Mouse (Mus musculus) hindbrain, embryonic 12.5 days (tissue): ENCODE results near the gene Usp29. TPM values are rescaled to one million over a fixed set of nuclear protein-coding genes. Genes with fewer than 3 reads are reported as not detected.

Experiments used
- ATAC-seq: fragments of 200-750 bp; cut with Nextera tagmentation; 2 replicates; pipeline ENCODE4 v1.8.0; 2017; ENCODE audit warnings: moderate TSS enrichment; ENCODE audit not compliant: low FRiP score
- H3K27ac ChIP-seq: fragments of 300-500 bp; sonication (generic); 2 replicates; pipeline ENCODE4 v1.5.1; 2016; ENCODE audit warnings: mild to moderate bottlenecking
- H3K27me3 ChIP-seq: fragments of 300-500 bp; sonication (generic); 2 replicates; pipeline ENCODE4 v1.6.1; 2016; ENCODE audit warnings: mild to moderate bottlenecking
- H3K36me3 ChIP-seq: fragments of 300-500 bp; sonication (generic); 2 replicates; pipeline ENCODE4 v1.6.1; 2016; ENCODE audit warnings: mild to moderate bottlenecking
- H3K4me1 ChIP-seq: fragments of 300-500 bp; sonication (generic); 2 replicates; pipeline ENCODE4 v1.6.1; 2016
- H3K4me2 ChIP-seq: fragments of 300-500 bp; sonication (generic); replicated peaks from 2 replicates; pipeline ENCODE4 v1.6.1; 2016; ENCODE audit warnings: mild to moderate bottlenecking
- H3K4me3 ChIP-seq: fragments of 300-500 bp; sonication (generic); 2 replicates; pipeline ENCODE4 v1.5.1; 2016; ENCODE audit warnings: mild to moderate bottlenecking
- H3K9ac ChIP-seq: fragments of 300-500 bp; sonication (generic); 2 replicates; pipeline ENCODE4 v1.6.1; 2016; ENCODE audit warnings: mild to moderate bottlenecking, moderate library complexity
- H3K9me3 ChIP-seq: fragments of 300-500 bp; sonication (generic); replicated peaks from 2 replicates; pipeline ENCODE4 v1.6.1; 2016; ENCODE audit warnings: mild to moderate bottlenecking
- WGBS: fragments of 180-500 bp; shearing (Covaris S2); methylation state at CpG from one replicate; pipeline ENCODE4 v1.1.7; 2016; 5-methylcytosine and 5-hydroxymethylcytosine counted together
- polyA plus RNA-seq: library from polyadenylated mRNA; unstranded; fragments of >200 nt; fragmentation: Nextera tagmentation; extraction: Ambion mirVana; gene quantifications from 2 replicates; pipeline ENCODE4 v1.2.1, GENCODE M21; 2016

Usp29 gene
- polyA plus RNA-seq, 1 experiment from 2014 or later, result 20.3 TPM

DNA sequence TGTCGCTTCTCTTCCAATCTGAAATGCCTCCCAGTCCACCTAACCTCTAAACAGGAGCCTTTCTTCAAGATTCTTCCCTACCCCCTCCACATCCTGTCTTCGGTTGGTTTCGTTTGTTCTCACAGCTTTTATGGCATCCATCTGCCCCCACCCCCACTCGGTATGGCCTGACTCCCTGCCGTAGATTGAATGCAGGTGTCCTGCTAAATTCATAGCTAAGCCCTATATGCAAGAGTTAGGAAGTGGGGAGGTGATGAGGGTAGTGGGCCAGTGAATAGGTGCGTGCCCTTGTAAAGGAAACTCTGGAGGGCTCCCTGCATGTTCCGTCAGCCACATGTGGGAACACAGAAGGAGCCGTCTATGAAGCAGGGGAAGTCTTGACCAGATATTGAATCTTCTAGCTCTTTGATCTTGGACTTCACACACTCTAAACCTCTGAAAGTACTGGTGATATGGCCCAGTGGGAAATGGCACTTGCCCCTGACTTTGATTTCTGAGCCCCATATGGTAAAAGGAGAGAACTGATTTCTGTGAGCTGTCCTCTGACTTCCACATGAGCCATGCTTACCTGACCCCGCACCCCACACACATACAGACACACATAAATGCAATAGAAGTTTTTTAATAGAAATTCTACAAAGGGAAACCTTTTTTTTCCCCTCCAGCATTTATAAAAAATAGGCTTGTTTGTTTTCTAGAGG lies 68.9 kb downstream of the Usp29 start:
- H3K36me3 ChIP-seq, result no peaks in the 10 kb centered on the region
- no peak overlapping the region for H3K4me2 ChIP-seq
- H3K9me3 ChIP-seq, result no peaks in the 10 kb centered on the region
- WGBS, result 54% methylated on average over 9 of the region's 9 CpGs
- ATAC-seq, result no peak
- H3K4me3 ChIP-seq, result no peak overlapping the region
- H3K27ac ChIP-seq, result no peak overlapping the region
- no peaks in the 10 kb centered on the region for H3K27me3 ChIP-seq
- peaks cover 7% of the 10 kb centered on the region for H3K4me1 ChIP-seq
- H3K9ac ChIP-seq, result no peak overlapping the region

DNA sequence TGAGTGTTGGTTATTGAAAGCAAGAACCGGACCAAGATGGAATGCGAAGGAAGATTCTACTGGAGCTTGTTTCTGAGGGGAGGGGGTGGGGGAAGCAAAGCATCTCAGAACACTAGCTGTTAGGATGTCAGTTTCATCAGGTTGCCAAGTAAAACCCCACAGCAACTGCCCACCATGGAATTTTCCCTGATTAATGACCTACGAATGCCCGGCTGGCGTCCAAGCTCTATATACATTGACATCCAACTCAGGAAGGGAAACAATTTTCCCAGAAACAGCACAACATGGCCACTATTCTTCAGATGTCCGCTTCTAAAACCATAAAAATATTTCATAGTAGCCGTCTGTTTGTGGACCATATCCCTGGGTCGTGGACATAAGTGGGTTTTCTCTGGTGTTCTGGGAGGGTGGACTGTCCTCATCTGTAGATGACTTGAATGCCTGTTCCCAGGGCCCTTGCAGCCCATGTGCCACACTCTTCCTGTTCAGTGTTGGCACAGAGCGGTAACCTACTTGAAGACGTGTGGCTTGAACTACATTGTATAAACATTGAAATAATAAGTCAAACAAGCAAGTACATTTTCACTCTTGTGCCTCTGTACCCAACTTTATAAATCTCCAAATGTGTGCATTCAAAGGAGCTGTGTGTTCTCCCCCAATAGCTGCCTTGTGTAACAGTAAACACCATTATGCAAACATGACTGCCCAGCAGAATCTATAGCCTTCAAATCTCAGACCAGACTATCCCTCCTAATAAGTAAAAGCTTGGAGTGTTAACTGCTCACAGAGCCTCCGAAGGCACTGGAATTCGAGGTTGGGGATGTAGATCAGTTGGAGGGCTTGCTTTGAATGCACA lies 70.4 kb downstream of the Usp29 start:
- H3K27me3 ChIP-seq, result no peaks in the 10 kb centered on the region
- WGBS, result 79% methylated on average over 12 of the region's 12 CpGs
- peaks cover 7% of the 10 kb centered on the region for H3K4me1 ChIP-seq
- 0 out of 2 replicates have a peak overlapping the region, but pooled peaks have one; percentile 23 for H3K27ac ChIP-seq
- no peaks in the 10 kb centered on the region for H3K9me3 ChIP-seq
- no peaks in the 10 kb centered on the region for H3K36me3 ChIP-seq
- no peak overlapping the region for H3K4me3 ChIP-seq
- H3K9ac ChIP-seq, result no peak overlapping the region
- ATAC-seq, result no peak
- H3K4me2 ChIP-seq, result no peak overlapping the region

DNA sequence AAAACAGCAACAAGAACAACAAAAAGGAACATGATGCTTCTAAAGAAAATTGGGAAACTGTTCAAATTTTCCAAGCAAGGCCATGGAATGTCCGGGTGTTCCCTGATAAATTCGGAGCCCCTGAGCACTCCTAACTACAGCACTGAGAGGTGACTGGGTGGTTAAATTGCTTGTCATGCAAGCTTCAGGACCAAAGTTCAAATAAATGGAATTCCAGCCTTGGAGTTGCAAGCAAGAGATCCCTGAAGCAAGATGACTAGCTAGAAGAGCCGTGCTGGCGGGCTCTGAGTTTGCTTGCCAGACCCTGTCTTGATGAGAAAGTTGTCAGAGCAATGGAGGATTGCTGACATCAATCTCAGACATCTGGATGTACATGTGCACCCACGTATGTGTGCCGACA lies 71.3 kb downstream of the Usp29 start:
- Histone ChIP-seq H3K4me3 (no peak overlapping the region), H3K9ac (no peak overlapping the region), H3K36me3 (no peaks in the 10 kb centered on the region), H3K27ac (no peak overlapping the region), H3K4me2 (no peak overlapping the region), H3K9me3 (no peaks in the 10 kb centered on the region), H3K27me3 (no peaks in the 10 kb centered on the region), H3K4me1 (peaks cover 7% of the 10 kb centered on the region)
- no peak for ATAC-seq
- 73% methylated on average over 6 of the region's 6 CpGs for WGBS

DNA sequence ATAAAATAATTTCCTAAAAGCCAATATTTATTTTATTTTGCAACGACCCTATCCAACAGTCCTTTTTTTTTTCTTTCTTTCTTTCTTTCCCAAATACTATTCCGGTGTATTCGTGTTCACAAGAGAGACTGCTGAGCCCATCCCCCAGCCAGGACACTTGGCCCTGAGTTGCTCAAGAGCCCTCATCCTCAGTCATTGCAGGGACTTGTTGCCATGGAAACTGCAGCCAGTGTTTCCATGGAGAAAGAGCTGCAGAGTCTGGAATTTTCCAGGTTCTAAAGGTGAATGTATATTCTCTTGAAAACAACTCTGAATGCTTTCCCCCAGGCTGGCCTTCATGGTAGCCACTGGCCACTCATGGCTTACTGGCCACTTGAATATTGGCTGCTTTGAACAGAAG lies 80.2 kb downstream of the Usp29 start:
- Histone ChIP-seq H3K4me1 (peaks cover 12% of the 10 kb centered on the region), H3K9me3 (no peaks in the 10 kb centered on the region), H3K4me3 (no peak overlapping the region), H3K36me3 (no peaks in the 10 kb centered on the region), H3K27ac (no peak overlapping the region), H3K27me3 (no peaks in the 10 kb centered on the region), H3K9ac (no peak overlapping the region), H3K4me2 (no peak overlapping the region)
- 26% methylated on average over 3 of the region's 3 CpGs for WGBS
- ATAC-seq, result peak; percentile 89

DNA sequence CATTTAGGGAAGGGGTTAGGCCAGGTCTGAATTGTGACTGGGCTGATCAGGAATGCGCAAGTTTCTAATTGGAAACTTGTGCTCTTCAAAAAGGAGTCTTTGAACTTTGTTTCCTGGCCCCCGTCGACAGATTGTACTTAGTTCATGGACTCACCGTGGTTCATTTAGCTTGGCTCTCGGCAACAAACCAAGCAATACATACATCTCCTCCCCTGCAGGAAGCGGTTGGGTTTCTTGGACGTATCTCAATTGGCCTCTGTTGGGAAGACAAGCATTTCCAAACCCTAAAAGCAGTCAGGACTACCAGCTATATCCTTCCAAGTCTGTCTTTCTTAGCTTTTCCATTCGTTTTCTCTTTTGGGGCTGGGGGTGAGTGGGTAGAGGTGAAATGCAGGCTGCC lies 84.6 kb downstream of the Usp29 start:
- Histone ChIP-seq H3K4me1 (peaks cover 12% of the 10 kb centered on the region), H3K4me2 (no peak overlapping the region), H3K36me3 (no peaks in the 10 kb centered on the region), H3K4me3 (no peak overlapping the region), H3K9ac (no peak overlapping the region), H3K27me3 (no peaks in the 10 kb centered on the region), H3K9me3 (no peaks in the 10 kb centered on the region), H3K27ac (no peak overlapping the region)
- WGBS, result 46% methylated on average over 8 of the region's 8 CpGs
- ATAC-seq, result no peak

DNA sequence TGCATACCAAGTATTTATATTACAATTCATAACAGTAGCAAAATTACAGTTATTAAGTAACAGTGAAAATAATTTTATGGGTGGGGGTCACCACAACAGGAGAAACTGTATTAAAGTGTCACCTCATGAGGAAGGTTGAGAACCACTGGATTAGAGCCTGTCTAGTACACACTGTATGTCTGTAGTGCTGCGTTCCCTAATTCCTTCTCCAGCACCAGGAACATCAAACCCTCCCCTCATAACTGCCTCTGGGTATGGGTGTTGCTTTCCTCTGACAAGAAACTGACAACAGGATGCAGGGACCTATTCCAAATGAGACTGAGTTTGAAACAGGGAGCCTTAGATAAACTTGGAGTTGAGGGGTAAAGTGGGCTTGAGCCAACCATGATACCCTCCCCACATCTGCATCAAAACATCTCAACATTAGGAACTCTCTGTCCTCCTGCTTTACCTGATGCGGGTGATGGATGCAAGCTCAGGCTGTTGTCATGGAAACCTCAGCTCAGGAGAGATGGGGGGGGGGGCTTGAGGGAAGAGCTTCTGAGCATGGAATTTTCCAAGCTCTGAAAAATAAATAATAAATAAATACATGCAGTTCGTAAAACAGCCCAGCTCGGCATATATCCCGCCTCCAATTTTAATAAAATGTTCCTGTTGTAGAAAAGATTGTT lies 86.5 kb downstream of the Usp29 start:
- 89% methylated on average over 5 of the region's 5 CpGs for WGBS
- H3K9ac ChIP-seq, result no peak overlapping the region
- no peaks in the 10 kb centered on the region for H3K9me3 ChIP-seq
- no peak overlapping the region for H3K4me3 ChIP-seq
- no peaks in the 10 kb centered on the region for H3K27me3 ChIP-seq
- ATAC-seq, result peak; percentile 60
- H3K4me2 ChIP-seq, result no peak overlapping the region
- H3K36me3 ChIP-seq, result no peaks in the 10 kb centered on the region
- no peaks in the 10 kb centered on the region for H3K4me1 ChIP-seq
- H3K27ac ChIP-seq, result 0 out of 2 replicates have a peak overlapping the region, but pooled peaks have one; percentile 5

DNA sequence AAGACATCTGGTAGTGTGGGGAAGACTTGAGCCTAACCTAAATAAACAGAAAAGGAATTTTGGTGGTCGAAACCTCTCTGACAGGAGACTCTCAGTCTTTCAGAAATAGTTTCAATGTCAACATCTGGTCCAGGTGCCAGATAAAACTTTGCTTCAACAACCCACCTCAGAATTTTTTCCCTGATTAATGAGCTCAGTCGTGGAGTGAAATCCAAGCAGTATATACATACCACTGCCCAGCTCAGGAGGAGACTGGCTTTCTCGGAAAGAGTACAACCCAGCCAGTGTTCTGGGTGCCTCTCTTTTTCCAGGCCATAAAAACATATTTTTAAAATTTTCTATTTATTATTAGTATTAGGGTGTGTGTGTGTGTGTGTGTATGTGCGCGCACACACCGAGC lies 89.9 kb downstream of the Usp29 start:
- Histone ChIP-seq H3K27me3 (no peaks in the 10 kb centered on the region), H3K9ac (no peak overlapping the region), H3K4me1 (0 out of 2 replicates have a peak, but pooled peaks cover 3% of the 10 kb centered on the region), H3K36me3 (no peaks in the 10 kb centered on the region), H3K4me2 (no peak overlapping the region), H3K4me3 (no peak overlapping the region), H3K9me3 (no peaks in the 10 kb centered on the region), H3K27ac (no peak overlapping the region)
- 79% methylated on average over 6 of the region's 6 CpGs for WGBS
- ATAC-seq, result no peak

DNA sequence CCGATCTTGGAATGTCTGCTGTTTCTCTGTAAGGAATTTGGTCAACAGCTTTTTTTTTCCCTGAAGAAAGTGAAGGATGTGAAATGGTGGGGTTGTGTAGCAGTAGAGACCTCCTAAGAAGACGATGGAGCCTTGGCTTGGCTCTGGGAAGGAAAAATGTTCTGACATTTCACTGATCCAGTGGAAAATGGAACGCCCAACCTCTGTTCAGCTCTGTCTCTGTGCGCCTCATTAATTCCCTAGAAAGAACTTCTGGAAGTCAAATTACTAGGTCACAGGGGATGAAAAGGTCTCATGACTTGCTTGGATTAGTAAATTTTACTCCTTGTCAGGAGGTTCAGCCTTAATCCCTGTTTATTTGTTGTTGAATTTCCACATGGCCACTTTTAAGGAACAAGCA lies 92.3 kb downstream of the Usp29 start:
- Histone ChIP-seq H3K9me3 (no peaks in the 10 kb centered on the region), H3K9ac (no peak overlapping the region), H3K36me3 (no peaks in the 10 kb centered on the region), H3K4me3 (no peak overlapping the region), H3K27me3 (no peaks in the 10 kb centered on the region), H3K4me2 (no peak overlapping the region), H3K27ac (no peak overlapping the region), H3K4me1 (0 out of 2 replicates have a peak, but pooled peaks cover 3% of the 10 kb centered on the region)
- 34% methylated on average over 4 of the region's 4 CpGs for WGBS
- no peak for ATAC-seq

DNA sequence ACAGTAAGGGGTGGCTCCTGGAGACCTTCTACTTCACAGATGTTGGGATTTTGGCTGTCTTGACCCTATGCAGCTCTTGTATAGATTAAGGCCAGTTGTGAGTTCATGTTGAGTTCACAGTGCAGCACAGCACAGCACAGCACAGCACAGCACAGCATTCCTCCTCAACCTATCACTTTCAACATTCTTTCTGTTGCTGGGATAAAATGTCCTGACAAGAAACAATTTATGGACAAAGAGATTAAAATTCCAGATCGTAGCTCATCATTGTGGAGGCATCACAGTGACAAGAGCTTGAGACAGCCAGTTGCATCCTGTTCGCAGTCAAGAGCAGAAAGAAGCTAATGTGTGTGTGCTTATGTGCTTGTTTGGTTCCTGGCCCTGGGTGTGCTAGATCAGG lies 93.3 kb downstream of the Usp29 start:
- Histone ChIP-seq H3K4me1 (peaks cover 4% of the 10 kb centered on the region; the same call in 1 of the 2 replicates), H3K4me3 (no peak overlapping the region), H3K27ac (no peak overlapping the region), H3K36me3 (no peaks in the 10 kb centered on the region), H3K4me2 (no peak overlapping the region), H3K9me3 (no peaks in the 10 kb centered on the region), H3K9ac (no peak overlapping the region), H3K27me3 (no peaks in the 10 kb centered on the region)
- ATAC-seq, result no peak
- WGBS, result 25% methylated on average over 2 of the region's 2 CpGs

DNA sequence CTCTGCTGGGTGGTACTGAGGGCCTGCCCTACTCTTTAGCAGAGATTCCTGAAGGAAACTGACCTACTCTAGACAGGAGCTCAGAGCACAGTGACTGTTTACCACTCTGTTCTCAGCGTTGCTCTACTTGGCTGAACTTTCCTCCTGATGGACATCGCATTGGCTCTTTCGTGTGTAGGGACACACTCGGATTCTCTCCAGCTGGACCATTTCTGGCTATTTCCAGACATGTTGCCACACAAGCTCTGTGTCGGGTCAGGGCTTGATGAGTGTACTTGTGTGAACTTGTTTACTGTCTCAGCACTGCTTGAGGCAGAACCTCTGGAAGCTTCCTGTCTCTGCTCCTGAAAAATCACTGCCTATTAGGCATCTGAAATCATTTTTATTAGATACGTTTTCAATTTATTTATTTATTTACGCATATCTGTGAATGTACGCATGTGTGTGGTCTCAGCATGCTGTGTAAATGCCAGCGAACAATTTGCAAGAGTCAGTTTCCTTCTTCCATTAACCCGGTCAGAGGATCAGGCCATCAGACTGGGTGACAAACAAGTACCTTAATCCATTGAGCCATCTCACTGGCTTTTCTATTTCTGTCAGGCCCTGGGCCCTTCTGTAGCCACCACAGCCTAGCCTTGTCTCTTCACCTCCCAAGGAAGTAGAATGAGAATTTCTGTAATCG lies 95.7 kb downstream of the Usp29 start:
- no peak overlapping the region for H3K4me3 ChIP-seq
- H3K9ac ChIP-seq, result no peak overlapping the region
- H3K27ac ChIP-seq, result no peak overlapping the region
- H3K4me1 ChIP-seq, result peaks cover 10% of the 10 kb centered on the region; the same call in 1 of the 2 replicates
- WGBS, result 90% methylated on average over 11 of the region's 11 CpGs
- H3K36me3 ChIP-seq, result no peaks in the 10 kb centered on the region
- H3K9me3 ChIP-seq, result no peaks in the 10 kb centered on the region
- no peaks in the 10 kb centered on the region for H3K27me3 ChIP-seq
- H3K4me2 ChIP-seq, result no peak overlapping the region
- ATAC-seq, result no peak

DNA sequence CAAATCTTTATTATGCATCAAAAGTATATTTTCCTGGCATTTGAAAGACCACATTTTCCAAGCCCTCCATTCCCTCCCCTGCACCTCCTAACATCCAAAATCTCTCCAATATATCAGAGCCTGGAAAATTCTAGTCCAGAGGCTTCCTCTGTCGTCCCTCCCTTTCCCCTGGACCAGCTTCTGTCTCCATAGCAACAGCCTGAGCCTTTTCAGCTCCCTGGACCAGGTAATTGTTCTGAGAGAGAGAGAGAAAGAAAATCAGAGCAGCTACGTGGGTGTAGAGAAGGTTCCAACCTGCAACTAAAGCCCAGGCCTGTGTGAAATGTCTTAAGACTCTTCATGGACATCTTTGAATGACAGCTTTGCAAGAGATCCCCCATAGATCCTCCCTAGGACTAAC lies 98.8 kb downstream of the Usp29 start:
- H3K4me2 ChIP-seq, result no peak overlapping the region
- no peaks in the 10 kb centered on the region for H3K36me3 ChIP-seq
- peak; percentile 29; the same call in 1 of the 2 replicates for ATAC-seq
- H3K9ac ChIP-seq, result no peak overlapping the region
- H3K4me1 ChIP-seq, result peaks cover 7% of the 10 kb centered on the region; the same call in 1 of the 2 replicates
- 11% methylated on average over 2 of the region's 2 CpGs for WGBS
- peak overlapping the region; percentile 41 for H3K27ac ChIP-seq
- no peak overlapping the region for H3K4me3 ChIP-seq
- H3K27me3 ChIP-seq, result no peaks in the 10 kb centered on the region
- no peaks in the 10 kb centered on the region for H3K9me3 ChIP-seq

DNA sequence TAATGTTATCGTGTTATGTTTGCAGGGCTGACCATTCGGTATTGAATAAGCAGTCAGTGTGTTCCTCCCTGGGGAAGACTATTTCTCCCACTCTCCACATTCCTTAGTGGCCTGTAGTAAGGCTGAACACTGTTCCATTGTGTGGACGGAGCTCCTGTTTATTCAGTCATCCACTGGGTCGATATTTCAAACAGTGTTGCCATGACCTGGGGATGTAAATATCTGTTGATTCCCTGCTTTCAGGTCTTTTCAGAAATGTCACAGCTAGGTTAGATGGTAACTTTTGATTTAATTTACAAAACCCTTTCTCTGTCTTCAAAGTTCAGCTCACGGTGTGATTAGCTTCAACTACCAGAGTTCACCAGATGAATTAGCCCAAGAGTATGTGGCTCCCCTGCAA lies 104.6 kb downstream of the Usp29 start:
- Histone ChIP-seq H3K4me2 (no peak overlapping the region), H3K36me3 (no peaks in the 10 kb centered on the region), H3K4me3 (no peak overlapping the region), H3K4me1 (peaks cover 10% of the 10 kb centered on the region), H3K9ac (no peak overlapping the region), H3K27ac (peak overlapping the region; percentile 71), H3K27me3 (no peaks in the 10 kb centered on the region), H3K9me3 (no peaks in the 10 kb centered on the region)
- ATAC-seq, result peak; percentile 55; the same call in 1 of the 2 replicates
- 49% methylated on average over 5 of the region's 5 CpGs for WGBS
